Mouse (Mus musculus) MEL (cell line): ENCODE data around the gene Onecut3. TPM values are rescaled to one million over a fixed set of nuclear protein-coding genes. Genes with fewer than 3 reads are reported as not detected.

Experiments
- polyA plus RNA-seq, 2 experiments: library from polyadenylated mRNA; stranded (reverse) in 1 of 2; unstranded in 1 of 2; fragments of >175 nt in 1 of 2; fragments of >200 nt in 1 of 2; gene quantifications; 2 replicates each; pipeline versions ENCODE4 v1.2.1 to v1.2.4; 2012; ENCODE audit warnings: low replicate concordance in 2 of 2, low read depth in 1 of 2; ENCODE audit not compliant: insufficient read length in 2 of 2, insufficient read depth in 1 of 2, missing spikeins in 1 of 2
- total RNA-seq: library from RNA; depleted of rRNA; stranded (reverse); fragments of 300-350 nt; gene quantifications from 2 replicates; pipeline ENCODE4 v1.2.3, GENCODE M21; 2012; rRNA removed

The Onecut3 gene
- total and polyA plus RNA-seq, 3 experiments, result not detected

Other genes with a start within 250 kb of the Onecut3 start
- 341 and 377 TPM in 2 replicates for gene Ndufs7, start 245.7 kb upstream of the Onecut3 start, total RNA-seq
- gene Ndufs7, start 245.7 kb upstream of the Onecut3 start, polyA plus RNA-seq, result 100 to 1,000 TPM in 1 of 2 experiments, not detected in 1; 458 TPM
- gene Gamt, start 233.8 kb upstream of the Onecut3 start, total RNA-seq, result 4.1 and 6.0 TPM in 2 replicates
- 1 to 10 TPM in 1 of 2 experiments, not detected in 1; 8.4 TPM for gene Gamt, start 233.8 kb upstream of the Onecut3 start, polyA plus RNA-seq
- 159 and 166 TPM in 2 replicates for gene Dazap1, start 233.3 kb upstream of the Onecut3 start, total RNA-seq
- gene Dazap1, start 233.3 kb upstream of the Onecut3 start, polyA plus RNA-seq, result 100 to 1,000 TPM in 1 of 2 experiments, not detected in 1; 236 TPM
- gene Rps15, start 202.4 kb upstream of the Onecut3 start, total RNA-seq, result 3,963 and 4,320 TPM in 2 replicates
- 1,000 to 10,000 TPM; 1,331 to 3,905 TPM for gene Rps15, start 202.4 kb upstream of the Onecut3 start, polyA plus RNA-seq
- gene Apc2, start 198.9 kb upstream of the Onecut3 start, total RNA-seq, result 0.39 and 0.58 TPM in 2 replicates
- gene Apc2, start 198.9 kb upstream of the Onecut3 start, polyA plus RNA-seq, result 1 to 10 TPM in 1 of 2 experiments, not detected in 1; 1.2 TPM
- 68.9 and 81.5 TPM in 2 replicates for gene 2310011J03Rik, start 174.3 kb upstream of the Onecut3 start, total RNA-seq
- 10 to 100 TPM in 1 of 2 experiments, not detected in 1; 65.7 TPM for gene 2310011J03Rik, start 174.3 kb upstream of the Onecut3 start, polyA plus RNA-seq
- 6.1 and 6.5 TPM in 2 replicates for gene Pcsk4, start 165.3 kb upstream of the Onecut3 start, total RNA-seq
- gene Pcsk4, start 165.3 kb upstream of the Onecut3 start, polyA plus RNA-seq, result 10 to 100 TPM in 1 of 2 experiments, not detected in 1; 23.1 TPM
- gene Reep6, start 164.9 kb upstream of the Onecut3 start, total RNA-seq, result 3.1 and 3.2 TPM in 2 replicates
- 10 to 100 TPM in 1 of 2 experiments, not detected in 1; 27.9 TPM for gene Reep6, start 164.9 kb upstream of the Onecut3 start, polyA plus RNA-seq
- 2.4 and 3.9 TPM in 2 replicates for gene Adamtsl5, start 146.4 kb upstream of the Onecut3 start, total RNA-seq
- gene Adamtsl5, start 146.4 kb upstream of the Onecut3 start, polyA plus RNA-seq, result 10 to 100 TPM in 1 of 2 experiments, not detected in 1; 16.5 TPM
- 0.19 TPM in 1 of 2 replicates, not detected in the other for gene Plk5, start 138.4 kb upstream of the Onecut3 start, total RNA-seq
- gene Plk5, start 138.4 kb upstream of the Onecut3 start, polyA plus RNA-seq, result under 1 TPM in 1 of 2 experiments, not detected in 1; 0.19 TPM
- 14.1 and 15.6 TPM in 2 replicates for gene Mex3d, start 107.2 kb upstream of the Onecut3 start, total RNA-seq
- gene Mex3d, start 107.2 kb upstream of the Onecut3 start, polyA plus RNA-seq, result 10 to 100 TPM in 1 of 2 experiments, not detected in 1; 18.8 TPM
- 81.4 and 86.9 TPM in 2 replicates for gene Mbd3, start 95.3 kb upstream of the Onecut3 start, total RNA-seq
- 100 to 1,000 TPM in 1 of 2 experiments, not detected in 1; 289 TPM for gene Mbd3, start 95.3 kb upstream of the Onecut3 start, polyA plus RNA-seq
- gene Uqcr11, start 88.0 kb upstream of the Onecut3 start, total RNA-seq, result 879 and 935 TPM in 2 replicates
- 100 to 1,000 TPM in 1 of 2 experiments, not detected in 1; 481 TPM for gene Uqcr11, start 88.0 kb upstream of the Onecut3 start, polyA plus RNA-seq
- gene Tcf3, start 61.2 kb upstream of the Onecut3 start, total RNA-seq, result 113 and 125 TPM in 2 replicates
- gene Tcf3, start 61.2 kb upstream of the Onecut3 start, polyA plus RNA-seq, result 100 to 1,000 TPM in 1 of 2 experiments, not detected in 1; 258 TPM
- gene Atp8b3, start 44.3 kb downstream of the Onecut3 start, total RNA-seq, result 0.03 TPM in 1 of 2 replicates, not detected in the other
- under 1 TPM in 1 of 2 experiments, not detected in 1; 0.13 TPM for gene Atp8b3, start 44.3 kb downstream of the Onecut3 start, polyA plus RNA-seq
- 14.3 and 14.7 TPM in 2 replicates for gene Rexo1, start 66.7 kb downstream of the Onecut3 start, total RNA-seq
- 10 to 100 TPM in 1 of 2 experiments, not detected in 1; 54.6 TPM for gene Rexo1, start 66.7 kb downstream of the Onecut3 start, polyA plus RNA-seq
- 30.0 and 37.1 TPM in 2 replicates for gene Klf16, start 82.5 kb downstream of the Onecut3 start, total RNA-seq
- gene Klf16, start 82.5 kb downstream of the Onecut3 start, polyA plus RNA-seq, result 10 to 100 TPM in 1 of 2 experiments, not detected in 1; 51.1 TPM
- 89.6 and 98.5 TPM in 2 replicates for gene Abhd17a, start 95.5 kb downstream of the Onecut3 start, total RNA-seq
- gene Abhd17a, start 95.5 kb downstream of the Onecut3 start, polyA plus RNA-seq, result 100 to 1,000 TPM in 1 of 2 experiments, 10 to 100 TPM in 1; 96.2 to 136 TPM
- gene Scamp4, start 108.0 kb downstream of the Onecut3 start, total RNA-seq, result 34.2 and 36.5 TPM in 2 replicates
- gene Scamp4, start 108.0 kb downstream of the Onecut3 start, polyA plus RNA-seq, result 100 to 1,000 TPM in 1 of 2 experiments, not detected in 1; 140 TPM
- gene Adat3, start 108.0 kb downstream of the Onecut3 start, total RNA-seq, result 7.2 and 7.7 TPM in 2 replicates
- 1 to 10 TPM in 1 of 2 experiments, not detected in 1; 7.4 TPM for gene Adat3, start 108.0 kb downstream of the Onecut3 start, polyA plus RNA-seq
- gene Gm49322, start 111.2 kb downstream of the Onecut3 start, total RNA-seq, result 1.4 and 1.8 TPM in 2 replicates
- 1 to 10 TPM in 1 of 2 experiments, not detected in 1; 2.1 TPM for gene Gm49322, start 111.2 kb downstream of the Onecut3 start, polyA plus RNA-seq
- 125 and 132 TPM in 2 replicates for gene Csnk1g2, start 128.0 kb downstream of the Onecut3 start, total RNA-seq
- 100 to 1,000 TPM in 1 of 2 experiments, not detected in 1; 231 TPM for gene Csnk1g2, start 128.0 kb downstream of the Onecut3 start, polyA plus RNA-seq
- 35.4 and 43.1 TPM in 2 replicates for gene Btbd2, start 162.2 kb downstream of the Onecut3 start, total RNA-seq
- 10 to 100 TPM in 1 of 2 experiments, not detected in 1; 81.8 TPM for gene Btbd2, start 162.2 kb downstream of the Onecut3 start, polyA plus RNA-seq
- 68.6 and 87.1 TPM in 2 replicates for gene Mknk2, start 183.3 kb downstream of the Onecut3 start, total RNA-seq
- 100 to 1,000 TPM in 1 of 2 experiments, 10 to 100 TPM in 1; 47.4 to 184 TPM for gene Mknk2, start 183.3 kb downstream of the Onecut3 start, polyA plus RNA-seq
- gene Mob3a, start 207.1 kb downstream of the Onecut3 start, total RNA-seq, result 38.3 and 38.7 TPM in 2 replicates
- gene Mob3a, start 207.1 kb downstream of the Onecut3 start, polyA plus RNA-seq, result 10 to 100 TPM in 1 of 2 experiments, not detected in 1; 63.4 TPM
- gene Izumo4, start 207.3 kb downstream of the Onecut3 start, total RNA-seq, result 1.0 and 1.5 TPM in 2 replicates
- 1 to 10 TPM in 1 of 2 experiments, not detected in 1; 3.8 TPM for gene Izumo4, start 207.3 kb downstream of the Onecut3 start, polyA plus RNA-seq
- 29.6 and 32.7 TPM in 2 replicates for gene Ap3d1, start 247.4 kb downstream of the Onecut3 start, total RNA-seq
- gene Ap3d1, start 247.4 kb downstream of the Onecut3 start, polyA plus RNA-seq, result 100 to 1,000 TPM in 1 of 2 experiments, 10 to 100 TPM in 1; 54.5 to 260 TPM